In genomic region chr1:191391311-191391710, GRCm38 (mm10) we compare ENCODE assay signal across 9 mouse cellular contexts. TPM values are rescaled to one million over a fixed set of nuclear protein-coding genes. Genes with fewer than 3 reads are reported as not detected.
DNase-seq lines count a peak whose midpoint lies in the region; ATAC-seq lines count a peak whose summit lies in the region.
"Had no signal": no experiment of that assay in that cellular context is flagged by ENCODE, and none has a peak within 500 bp of the region (broad histone marks: within the 10 kb centered on the region; RNA-seq: fewer than 3 reads in every experiment).

No protein-coding gene starts in this region.

- H3K4me1 ChIP-seq in heart, embryonic 13.5 days, result peaks cover 35% of the 10 kb centered on the region

- H3K9me3 ChIP-seq in heart, embryonic 13.5 days, result no peaks in the 10 kb centered on the region
- H3K9me3 ChIP-seq: limb, embryonic 15.5 days had no signal

- H3K9ac ChIP-seq in heart, embryonic 13.5 days, result 0 out of 2 replicates have a peak overlapping the region, but pooled peaks have one; percentile 15
- H3K9ac ChIP-seq: limb, embryonic 15.5 days had no signal

- peak; percentile 45 to 52 for DNase-seq in left cerebral cortex, adult 18-20 months (ENCODE audit: low spot score in 2 of 2)
- DNase-seq in left cerebral cortex, postnatal 10 days (ENCODE audit: extremely low spot score in 1 of 2, low spot score in 2 of 2), result no peak
- DNase-seq in ZHBTc4 (ENCODE audit: low read depth, low spot score), result peak; percentile 74
- DNase-seq in kidney, postnatal 4 days, result peak; percentile 62 to 75
- DNase-seq in lung, postnatal 36 days, result peak; percentile 92
- peak; percentile 77 for DNase-seq in splenic B cell, adult 2 months (ENCODE audit: low read depth, low spot score)

- H3K27ac ChIP-seq in heart, embryonic 13.5 days (replicated peaks), result peak overlapping the region; percentile 15; the same call in 1 of the 2 replicates
- H3K27ac ChIP-seq: limb, embryonic 15.5 days had no signal

- intact Hi-C loops in left cerebral cortex, postnatal 10 days (cut with DNase I), result loop anchor here (2.0 kb wide), 1 partner anchor 171 kb away; no protein-coding TSS in a partner anchor

- peak overlapping the region; percentile 26 for H3K4me2 ChIP-seq in heart, embryonic 13.5 days
- H3K4me2 ChIP-seq: limb, embryonic 15.5 days had no signal

- peak; percentile 92 for ATAC-seq in common myeloid progenitor, adult 5-6 weeks (replicated peaks; ENCODE audit: low read depth, poor library complexity, severe bottlenecking)
- no peak for ATAC-seq in heart, embryonic 13.5 days (ENCODE audit: extremely low read depth, insufficient number of reproducible peaks, low FRiP score, low TSS enrichment)

- H3K27me3 ChIP-seq in heart, embryonic 13.5 days (replicated peaks), result no peaks in the 10 kb centered on the region
- no peaks in the 10 kb centered on the region for H3K27me3 ChIP-seq in splenic B cell, adult 2 months (ENCODE audit: control insufficient read depth, insufficient read depth, low read length, poor library complexity, severe bottlenecking)
- H3K27me3 ChIP-seq: limb, embryonic 15.5 days had no signal

- WGBS in heart, embryonic 13.5 days, result 13% methylated on average over 3 of the region's 3 CpGs

- H3K36me3 ChIP-seq in heart, embryonic 13.5 days, result no peaks in the 10 kb centered on the region
- H3K36me3 ChIP-seq in splenic B cell, adult 2 months (ENCODE audit: control insufficient read depth, insufficient read depth, low read length, poor library complexity, severe bottlenecking), result no peaks in the 10 kb centered on the region
- H3K36me3 ChIP-seq: limb, embryonic 15.5 days had no signal

- H3K4me3 ChIP-seq in heart, embryonic 13.5 days, result no peak overlapping the region
- H3K4me3 ChIP-seq: limb, embryonic 15.5 days had no signal

RNA-seq across cellular contexts. Expression of gene Ppp2r5a, which starts 11.8 kb away (rescaled TPM):
- total RNA-seq in left cerebral cortex, adult 18-20 months (2021), result 10 to 100 TPM; 89.2 to 94.1 TPM
- 10 to 100 TPM; 60.5 to 64.3 TPM for total RNA-seq in left cerebral cortex, postnatal 10 days (2021)
- 107 and 115 TPM in 2 replicates for total RNA-seq in common myeloid progenitor, adult 5-6 weeks (2017)
- 21.2 and 22.6 TPM in 2 replicates for polyA plus RNA-seq in heart, embryonic 13.5 days (2015; fragmentation: Nextera tagmentation; extraction: Ambion mirVana)

Comparison
In these comparisons a context has a peak if more than half of its experiments do, and no peak if none do; other contexts are left out.
1. DNase-seq: peak in left cerebral cortex, adult 18-20 months (2 of 2), ZHBTc4 (single experiment), kidney, postnatal 4 days (2 of 2), lung, postnatal 36 days (single experiment) and splenic B cell, adult 2 months (single experiment); none in left cerebral cortex, postnatal 10 days (0 of 2).